Mouse (Mus musculus) limb, embryonic 11.5 days (tissue): ENCODE results near the gene Poglut1. TPM values are rescaled to one million over a fixed set of nuclear protein-coding genes. Genes with fewer than 3 reads are reported as not detected.

ENCODE experiments used
- ATAC-seq: fragments of 200-750 bp; cut with Nextera tagmentation; 2 replicates; pipeline ENCODE4 v1.8.0; 2017; ENCODE audit warnings: low read depth; ENCODE audit not compliant: insufficient number of reproducible peaks, low FRiP score, low TSS enrichment
- DNase-seq: peaks from one replicate; pipeline ENCODE4 v3.0.0-alpha.2; 2015; ENCODE audit warnings: low spot score
- H3K27ac ChIP-seq: fragments of 300-500 bp; sonication (generic); replicated peaks from 2 replicates; pipeline ENCODE4 v1.5.1; 2014; ENCODE audit warnings: low read depth, mild to moderate bottlenecking, low read length
- H3K27me3 ChIP-seq: fragments of 300-500 bp; sonication (generic); 2 replicates; pipeline ENCODE4 v1.6.1; 2014; ENCODE audit warnings: mild to moderate bottlenecking, low read length, mixed read lengths; ENCODE audit not compliant: control insufficient read depth, insufficient read depth
- H3K36me3 ChIP-seq: fragments of 300-500 bp; sonication (generic); 2 replicates; pipeline ENCODE4 v1.6.1; 2014; ENCODE audit warnings: mild to moderate bottlenecking, low read length, moderate library complexity, mixed read lengths; ENCODE audit not compliant: control insufficient read depth, insufficient read depth
- H3K4me1 ChIP-seq: fragments of 300-500 bp; sonication (generic); 2 replicates; pipeline ENCODE4 v1.6.1; 2014; ENCODE audit warnings: low read length, mixed read lengths; ENCODE audit not compliant: control insufficient read depth, insufficient read depth
- H3K4me2 ChIP-seq: fragments of 300-500 bp; sonication (generic); 2 replicates; pipeline ENCODE4 v1.6.1; 2014; ENCODE audit warnings: low read depth, mild to moderate bottlenecking, moderate library complexity; ENCODE audit not compliant: severe bottlenecking
- H3K4me3 ChIP-seq: fragments of 300-500 bp; sonication (generic); 2 replicates; pipeline ENCODE4 v1.5.1; 2014; ENCODE audit warnings: low read depth, low read length
- H3K9ac ChIP-seq: fragments of 300-500 bp; sonication (generic); 2 replicates; pipeline ENCODE4 v1.6.1; 2014; ENCODE audit warnings: mild to moderate bottlenecking, low read length
- H3K9me3 ChIP-seq: fragments of 300-500 bp; sonication (generic); 2 replicates; pipeline ENCODE4 v1.6.1; 2016; ENCODE audit warnings: low read length; ENCODE audit not compliant: control insufficient read depth
- WGBS: fragments of 180-500 bp; shearing (Covaris S2); extraction: QIAGEN DNeasy Blood & Tissue Kit; methylation state at CpG from one replicate; pipeline ENCODE4 v1.1.7; 2014; 5-methylcytosine and 5-hydroxymethylcytosine counted together
- polyA plus RNA-seq: library from polyadenylated mRNA; unstranded; fragments of >200 nt; fragmentation: Nextera tagmentation; extraction: Ambion mirVana; gene quantifications from 2 replicates; pipeline ENCODE4 v1.2.1, GENCODE M21; 2014

Gene Poglut1
- polyA plus RNA-seq, 1 experiment from 2014 or later = 72.9 TPM

DNA sequence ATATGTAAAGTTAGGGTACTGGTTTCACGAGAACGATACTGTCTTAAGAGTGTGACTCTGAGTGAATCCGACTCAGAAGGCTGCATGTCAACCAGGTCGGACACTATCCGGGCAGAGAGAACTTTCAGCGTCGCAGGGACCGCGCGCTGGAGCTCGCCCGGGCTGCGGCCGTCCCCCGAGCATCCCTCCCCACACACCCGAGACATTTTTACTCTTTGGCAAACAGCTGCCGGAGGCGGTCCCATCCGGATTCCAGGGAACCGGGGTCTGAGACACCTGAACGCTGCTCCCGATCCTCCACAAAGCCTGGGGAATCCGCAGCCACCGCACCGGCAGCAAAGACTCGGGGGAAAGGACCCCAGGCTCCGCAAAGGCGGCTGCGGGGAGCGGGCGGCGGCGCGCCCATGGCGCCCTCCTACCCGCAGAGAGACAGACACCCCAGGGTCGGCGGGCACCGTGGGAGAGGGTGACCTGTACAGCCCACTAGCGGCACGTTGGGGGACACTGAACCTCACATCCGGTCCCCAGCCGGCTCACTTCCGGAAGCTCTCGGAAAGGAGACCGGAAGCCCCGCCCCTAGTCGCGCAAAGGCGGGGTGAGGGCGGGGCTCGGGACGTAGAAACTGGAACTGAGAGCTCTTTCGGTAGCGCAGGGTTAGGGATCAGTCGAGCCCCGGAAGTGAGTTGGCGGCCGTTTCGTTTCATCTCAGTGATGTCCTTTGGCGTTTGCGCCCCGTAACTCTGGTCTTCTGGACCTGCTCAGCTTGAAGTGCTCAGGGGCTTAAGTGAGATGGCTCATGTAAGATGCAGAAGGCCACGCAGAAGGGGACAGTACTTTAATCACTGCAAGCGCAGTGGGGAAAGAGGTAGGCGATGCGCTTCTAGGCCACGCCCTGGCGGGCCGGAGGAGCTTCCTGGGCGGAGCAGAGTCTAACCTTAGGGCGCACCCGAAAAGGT, 27.7 kb downstream of the Poglut1 start, which contains the start of gene Timmdc1:
Gene Timmdc1 (minus strand): TSS at position 535 of the 956 bp plus-strand sequence.
- Histone ChIP-seq H3K27me3 (no peaks in the 10 kb centered on the region), H3K4me2 (peak within 1 kb of the TSS; percentile 45), H3K27ac (peak within 1 kb of the TSS; percentile 70; the same call in 1 of the 2 replicates), H3K4me1 (no peaks in the 10 kb centered on the region), H3K36me3 (peaks cover 8% of the 10 kb centered on the region; the same call in 1 of the 2 replicates), H3K9me3 (no peaks in the 10 kb centered on the region), H3K9ac (peak within 1 kb of the TSS; percentile 92), H3K4me3 (peak within 1 kb of the TSS; percentile 87)
- DNase-seq (peak; percentile 97), ATAC-seq (peak; percentile 96)
- under 1% methylated on average over 73 of the region's 73 CpGs for WGBS

DNA sequence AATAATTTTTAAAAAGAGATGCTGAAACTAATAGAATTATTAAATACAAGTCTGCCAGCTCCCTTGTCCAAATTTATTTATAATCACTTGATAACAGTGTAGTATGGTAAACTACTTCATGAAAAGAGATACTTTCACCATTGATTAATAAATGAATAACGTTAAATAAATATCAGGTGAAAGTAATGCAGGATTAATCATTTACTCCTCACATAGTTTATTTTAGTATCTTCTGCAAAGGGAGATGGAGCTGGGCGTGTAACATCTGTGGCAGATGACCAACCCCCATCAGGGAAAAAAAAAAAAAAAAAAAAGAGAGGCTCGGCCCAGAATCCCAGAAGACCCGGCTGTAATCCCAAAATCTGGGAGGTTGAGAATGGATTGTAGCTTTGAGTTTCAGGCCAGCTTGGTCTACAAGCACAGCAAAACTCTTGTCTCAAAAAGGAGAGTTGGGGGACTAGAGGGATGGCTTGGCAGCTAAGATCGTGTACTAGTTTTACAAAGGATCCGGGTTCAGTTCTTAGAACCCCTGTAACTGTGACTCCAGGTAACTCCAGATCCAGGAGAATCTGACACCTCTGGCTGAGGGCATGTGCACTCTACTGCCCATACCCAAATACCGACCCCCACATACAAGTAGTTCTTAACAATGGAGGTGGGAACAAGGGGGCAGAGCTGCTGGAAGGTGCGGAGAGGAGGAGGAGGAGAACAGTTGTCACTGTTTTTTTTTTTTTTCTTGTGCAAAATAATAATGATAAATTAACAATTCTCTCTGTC, 28.7 kb downstream of the Poglut1 start:
- Histone ChIP-seq H3K9ac (peak overlapping the region; percentile 53), H3K27ac (no peak overlapping the region)

GRCm38 (mm10) chr16:38519140-38519539, 30.9 kb downstream of the Poglut1 start:
- H3K9me3 ChIP-seq = no peaks in the 10 kb centered on the region
- H3K27me3 ChIP-seq = no peaks in the 10 kb centered on the region
- DNase-seq (no peak), ATAC-seq (no peak)
- peaks cover 4% of the 10 kb centered on the region; the same call in 1 of the 2 replicates for H3K36me3 ChIP-seq
- no peaks in the 10 kb centered on the region for H3K4me1 ChIP-seq
- no peak overlapping the region for H3K27ac ChIP-seq
- no peak overlapping the region for H3K4me2 ChIP-seq
- no peak overlapping the region for H3K9ac ChIP-seq
- H3K4me3 ChIP-seq = no peak overlapping the region
- 91% methylated on average over 2 of the region's 2 CpGs for WGBS

More for the DNA sequence above, 28.7 kb downstream of the Poglut1 start:
- no peaks in the 10 kb centered on the region for H3K9me3 ChIP-seq
- DNase-seq (no peak), ATAC-seq (no peak)
- peak overlapping the region; percentile 87 for H3K4me3 ChIP-seq
- H3K4me1 ChIP-seq = no peaks in the 10 kb centered on the region
- H3K36me3 ChIP-seq = peaks cover 8% of the 10 kb centered on the region; the same call in 1 of the 2 replicates
- H3K27me3 ChIP-seq = no peaks in the 10 kb centered on the region
- WGBS = 33% methylated on average over 8 of the region's 8 CpGs
- H3K4me2 ChIP-seq = peak overlapping the region; percentile 45

DNA sequence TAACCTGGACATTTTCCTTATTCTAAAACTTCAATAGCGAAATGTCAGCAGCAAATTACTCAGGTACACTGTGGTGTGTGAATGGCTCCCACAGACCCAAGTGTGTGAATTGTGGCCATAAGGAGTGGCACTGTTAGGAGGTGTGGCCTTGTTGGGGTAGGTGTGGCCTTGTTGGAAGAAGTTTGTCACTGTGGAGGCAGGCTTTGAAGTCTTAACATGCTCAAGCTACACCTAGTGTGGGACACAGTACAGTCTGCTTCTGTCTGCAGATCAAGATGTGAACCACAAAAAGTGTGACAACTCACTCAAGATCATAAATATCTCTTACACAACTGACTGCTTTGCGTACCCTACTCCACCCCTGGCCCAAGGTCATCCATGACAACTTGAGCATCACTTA, 39.2 kb downstream of the Poglut1 start:
- H3K9me3 ChIP-seq = no peaks in the 10 kb centered on the region
- H3K4me1 ChIP-seq = no peaks in the 10 kb centered on the region
- H3K4me2 ChIP-seq = no peak overlapping the region
- DNase-seq (no peak), ATAC-seq (no peak)
- H3K36me3 ChIP-seq = peaks cover 12% of the 10 kb centered on the region; the same call in 1 of the 2 replicates
- H3K4me3 ChIP-seq = no peak overlapping the region
- H3K27ac ChIP-seq = no peak overlapping the region
- 96% methylated on average over 2 of the region's 2 CpGs for WGBS
- H3K9ac ChIP-seq = no peak overlapping the region
- H3K27me3 ChIP-seq = no peaks in the 10 kb centered on the region

GRCm38 (mm10) chr16:38506041-38506634, 43.9 kb downstream of the Poglut1 start:
- H3K27me3 ChIP-seq = no peaks in the 10 kb centered on the region
- H3K9me3 ChIP-seq = no peaks in the 10 kb centered on the region
- WGBS = 80% methylated on average over 4 of the region's 4 CpGs
- H3K4me3 ChIP-seq = no peak overlapping the region
- DNase-seq (peak; percentile 73), ATAC-seq (0 out of 2 replicates have a peak, but pooled peaks have one; percentile 54)
- no peaks in the 10 kb centered on the region for H3K4me1 ChIP-seq
- H3K4me2 ChIP-seq = no peak overlapping the region
- peaks cover 11% of the 10 kb centered on the region; the same call in 1 of the 2 replicates for H3K36me3 ChIP-seq
- no peak overlapping the region for H3K27ac ChIP-seq
- no peak overlapping the region for H3K9ac ChIP-seq

DNA sequence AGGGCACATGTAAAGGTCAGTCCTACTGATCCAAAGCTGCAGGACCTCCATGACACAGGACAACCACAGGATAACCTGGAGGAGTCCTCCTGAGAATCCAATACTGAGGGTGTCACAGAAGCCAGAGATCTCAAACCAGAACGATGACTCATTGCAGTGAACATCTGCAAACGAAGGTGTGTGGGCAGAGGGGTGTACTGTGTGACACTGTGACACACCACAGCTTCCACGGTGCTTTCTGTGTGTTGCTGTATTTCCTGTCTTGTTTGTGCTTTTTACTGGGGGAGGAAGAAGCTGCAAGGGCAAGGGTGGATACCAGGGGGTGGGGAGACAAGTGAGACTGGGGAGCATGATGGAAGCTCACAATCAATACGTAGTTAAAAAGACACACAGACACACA, 46.5 kb downstream of the Poglut1 start:
- no peaks in the 10 kb centered on the region for H3K9me3 ChIP-seq
- H3K27me3 ChIP-seq = no peaks in the 10 kb centered on the region
- DNase-seq = no peak
- no peak overlapping the region for H3K4me3 ChIP-seq
- no peaks in the 10 kb centered on the region for H3K4me1 ChIP-seq
- H3K36me3 ChIP-seq = peaks cover 13% of the 10 kb centered on the region; the same call in 1 of the 2 replicates
- no peak for ATAC-seq
- no peak overlapping the region for H3K9ac ChIP-seq
- H3K27ac ChIP-seq = no peak overlapping the region
- WGBS = 92% methylated on average over 4 of the region's 4 CpGs
- H3K4me2 ChIP-seq = no peak overlapping the region

DNA sequence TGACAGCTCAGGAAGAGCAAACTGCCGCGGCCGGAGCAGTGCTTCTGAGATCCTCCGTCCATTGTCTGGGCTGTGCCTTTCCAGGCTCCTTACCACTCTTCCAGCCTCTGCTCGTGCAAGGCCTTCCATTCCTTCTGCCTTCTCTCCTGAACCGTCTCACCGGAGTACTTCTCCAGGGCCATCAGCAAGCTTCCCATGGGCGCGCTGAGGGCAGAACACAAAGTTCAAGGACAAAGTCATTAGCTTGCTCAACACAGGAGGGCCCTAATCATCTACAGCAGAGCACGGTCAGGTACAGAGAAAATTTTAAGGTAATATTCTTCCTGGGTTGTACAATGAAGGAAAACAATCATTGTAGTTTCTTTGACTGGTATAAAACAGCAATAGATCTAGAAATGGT, 47.6 kb downstream of the Poglut1 start:
- Histone ChIP-seq H3K4me1 (no peaks in the 10 kb centered on the region), H3K4me3 (no peak overlapping the region), H3K4me2 (no peak overlapping the region), H3K27me3 (no peaks in the 10 kb centered on the region), H3K36me3 (peaks cover 15% of the 10 kb centered on the region; the same call in 1 of the 2 replicates), H3K9ac (no peak overlapping the region), H3K27ac (no peak overlapping the region), H3K9me3 (no peaks in the 10 kb centered on the region)
- DNase-seq (no peak), ATAC-seq (no peak)
- WGBS = 93% methylated on average over 10 of the region's 10 CpGs
